In genomic region chr15:90938469-90938868, GRCm38 (mm10) we compare ENCODE assay signal across 21 mouse cellular contexts.
"Had no signal": no experiment of that assay in that cellular context is flagged by ENCODE, and none has a peak within 500 bp of the region (broad histone marks: within the 10 kb centered on the region; RNA-seq: fewer than 3 reads in every experiment).

No protein-coding gene starts in this region.

- H3K27me3 ChIP-seq: heart, embryonic 12.5 days; hindbrain, embryonic 12.5 days; limb, embryonic 12.5 days had no signal

- DNase-seq: gastrocnemius, postnatal 25 days; heart, adult 18-20 months; heart, postnatal 4 days; kidney, adult 18-20 months; kidney, adult 8-10 months; kidney, postnatal 10 days; kidney, postnatal 25 days; kidney, postnatal 4 days had no signal

- H3K36me3 ChIP-seq: limb, embryonic 10.5 days had no signal

- H3K9ac ChIP-seq: heart, embryonic 12.5 days; hindbrain, embryonic 12.5 days; hindbrain, embryonic 14.5 days; limb, embryonic 12.5 days had no signal

- H3K4me2 ChIP-seq: heart, embryonic 12.5 days; hindbrain, embryonic 12.5 days; hindbrain, embryonic 14.5 days; limb, embryonic 12.5 days had no signal

- H3K27ac ChIP-seq: heart, embryonic 10.5 days; hindbrain, embryonic 10.5 days; hindbrain, embryonic 12.5 days; hindbrain, embryonic 14.5 days; layer of hippocampus, adult 2 months; left cerebral cortex, adult 2 months; limb, embryonic 10.5 days; limb, embryonic 12.5 days had no signal

- H3K4me1 ChIP-seq: hindbrain, embryonic 10.5 days; hindbrain, embryonic 12.5 days; limb, embryonic 10.5 days; limb, embryonic 12.5 days had no signal

- ATAC-seq: forebrain, embryonic 16.5 days; hindbrain, embryonic 16.5 days; inflammation-experienced regulatory T-cells, adult 6 months; intestine, postnatal 0 days had no signal

- H3K9me3 ChIP-seq: heart, embryonic 10.5 days; heart, embryonic 12.5 days; hindbrain, embryonic 12.5 days; limb, embryonic 10.5 days; limb, embryonic 12.5 days had no signal

- H3K4me3 ChIP-seq: heart, embryonic 10.5 days; heart, embryonic 12.5 days; hindbrain, embryonic 10.5 days; hindbrain, embryonic 12.5 days; layer of hippocampus, adult 2 months; left cerebral cortex, adult 2 months; limb, embryonic 10.5 days; limb, embryonic 12.5 days had no signal
